Mouse (Mus musculus): ENCODE data around the gene Znrd1as. TPM values are rescaled to one million over a fixed set of nuclear protein-coding genes. Genes with fewer than 3 reads are reported as not detected.

Znrd1as gene
- 1 to 10 TPM; 5.5 to 6.6 TPM for total RNA-seq (2021)
- long read RNA-seq, experiment 1, partial matches to known transcripts: 0 of 5 reads
- long read RNA-seq, experiment 1, other reads (novel, unspliced or antisense): 1 of 5 reads
- long read RNA-seq, experiment 2, partial matches to known transcripts: 0 of 3 reads
- long read RNA-seq, experiment 2, other reads (novel, unspliced or antisense): 0 of 3 reads

- peak; percentile 94 to 97 for DNase-seq (ENCODE audit: low spot score in 2 of 2)
Observed at GRCm38 (mm10) chr17:36957999-36958743, at the start of gene Znrd1as, which contains the start of gene Znrd1. Gene Znrd1as, plus strand, starts transcription at chr17:36958592. Gene Znrd1, minus strand, starts transcription at chr17:36958559.

- DNase-seq (ENCODE audit: low spot score in 2 of 2): no peak
Observed at GRCm38 (mm10) chr17:36909802-36910201, 48.6 kb upstream of the Znrd1as start.

- no peak for DNase-seq (ENCODE audit: low spot score in 2 of 2)
Observed at GRCm38 (mm10) chr17:36912031-36912430, 46.4 kb upstream of the Znrd1as start.

GRCm38 (mm10) chr17:36914108-36914507 lies 44.3 kb upstream of the Znrd1as start:
- peak; percentile 82 to 89 for DNase-seq (ENCODE audit: low spot score in 2 of 2)

- DNase-seq (ENCODE audit: low spot score in 2 of 2): peak; percentile 51 to 73
Observed at GRCm38 (mm10) chr17:36915076-36915475, 43.3 kb upstream of the Znrd1as start.

GRCm38 (mm10) chr17:36920239-36920638 lies 38.2 kb upstream of the Znrd1as start:
- DNase-seq (ENCODE audit: low spot score in 2 of 2): no peak

- no peak for DNase-seq (ENCODE audit: low spot score in 2 of 2)
Observed at GRCm38 (mm10) chr17:36922715-36923114, 35.7 kb upstream of the Znrd1as start.

GRCm38 (mm10) chr17:36923491-36923890 lies 34.9 kb upstream of the Znrd1as start:
- DNase-seq (ENCODE audit: low spot score in 2 of 2): no peak

- no peak for DNase-seq (ENCODE audit: low spot score in 2 of 2)
Observed at GRCm38 (mm10) chr17:36927496-36928120, 30.8 kb upstream of the Znrd1as start.

- DNase-seq (ENCODE audit: low spot score in 2 of 2): peak in 1 of 2 experiments; percentile 19
Observed at GRCm38 (mm10) chr17:36929236-36929932, 29.0 kb upstream of the Znrd1as start.

- peak in 1 of 2 experiments; percentile 24 for DNase-seq (ENCODE audit: low spot score in 2 of 2)
Observed at GRCm38 (mm10) chr17:36930233-36930632, 28.2 kb upstream of the Znrd1as start.

- DNase-seq (ENCODE audit: low spot score in 2 of 2): peak in 1 of 2 experiments; percentile 19
Observed at GRCm38 (mm10) chr17:36931130-36931529, 27.3 kb upstream of the Znrd1as start.

GRCm38 (mm10) chr17:36931806-36932205 lies 26.6 kb upstream of the Znrd1as start:
- DNase-seq (ENCODE audit: low spot score in 2 of 2): no peak

- DNase-seq (ENCODE audit: low spot score in 2 of 2): no peak
Observed at GRCm38 (mm10) chr17:36938056-36938455, 20.3 kb upstream of the Znrd1as start.

GRCm38 (mm10) chr17:36942391-36942790 lies 16.0 kb upstream of the Znrd1as start:
- DNase-seq (ENCODE audit: low spot score in 2 of 2): peak; percentile 73 to 78

GRCm38 (mm10) chr17:36942791-36943471 lies 15.5 kb upstream of the Znrd1as start, which contains the start of gene Rnf39:
Gene Rnf39, plus strand, starts transcription at chr17:36942918.
- peak in 1 of 2 experiments; percentile 63 for DNase-seq (ENCODE audit: low spot score in 2 of 2)

- peak in 1 of 2 experiments; percentile 9 for DNase-seq (ENCODE audit: low spot score in 2 of 2)
Observed at GRCm38 (mm10) chr17:36943691-36944090, 14.7 kb upstream of the Znrd1as start.

- DNase-seq (ENCODE audit: low spot score in 2 of 2): peak in 1 of 2 experiments; percentile 9
Observed at GRCm38 (mm10) chr17:36944121-36944775, 14.1 kb upstream of the Znrd1as start.

GRCm38 (mm10) chr17:36947051-36947819 lies 11.2 kb upstream of the Znrd1as start:
- peak; percentile 52 to 68 for DNase-seq (ENCODE audit: low spot score in 2 of 2)
